Mouse (Mus musculus) intestine, postnatal 0 days (tissue): ENCODE data around the gene Grap. TPM values are rescaled to one million over a fixed set of nuclear protein-coding genes. Genes with fewer than 3 reads are reported as not detected.

Source experiments
- ATAC-seq: fragments of 200-750 bp; cut with Nextera tagmentation; 2 replicates; pipeline ENCODE4 v1.8.0; 2017; ENCODE audit warnings: mild to moderate bottlenecking, moderate TSS enrichment, moderate library complexity
- H3K27ac ChIP-seq: fragments of 300-500 bp; sonication (generic); 2 replicates; pipeline ENCODE4 v1.5.1; 2014; ENCODE audit warnings: mild to moderate bottlenecking, low read depth, low read length, moderate library complexity
- H3K27me3 ChIP-seq: fragments of 300-500 bp; sonication (generic); replicated peaks from 2 replicates; pipeline ENCODE4 v1.6.1; 2014; ENCODE audit warnings: low read length, mixed read lengths; ENCODE audit not compliant: control insufficient read depth, insufficient read depth
- H3K36me3 ChIP-seq: fragments of 300-500 bp; sonication (generic); 2 replicates; pipeline ENCODE4 v1.6.1; 2014; ENCODE audit warnings: mild to moderate bottlenecking, moderate library complexity; ENCODE audit not compliant: control insufficient read depth, insufficient read depth
- H3K4me1 ChIP-seq: fragments of 300-500 bp; sonication (generic); replicated peaks from 2 replicates; pipeline ENCODE4 v1.6.1; 2014; ENCODE audit warnings: antibody characterized with exemption, low read length, mixed read lengths; ENCODE audit not compliant: control insufficient read depth, insufficient read depth
- H3K4me2 ChIP-seq: fragments of 300-500 bp; sonication (generic); replicated peaks from 2 replicates; pipeline ENCODE4 v1.6.1; 2014; ENCODE audit warnings: low read depth, mild to moderate bottlenecking, moderate library complexity
- H3K4me3 ChIP-seq: fragments of 300-500 bp; sonication (generic); 2 replicates; pipeline ENCODE4 v1.5.1; 2014; ENCODE audit warnings: low read depth, low read length
- H3K9ac ChIP-seq: fragments of 300-500 bp; sonication (generic); 2 replicates; pipeline ENCODE4 v1.6.1; 2014; ENCODE audit warnings: mild to moderate bottlenecking, low read depth, low read length
- H3K9me3 ChIP-seq: fragments of 300-500 bp; sonication (generic); 2 replicates; pipeline ENCODE4 v1.6.1; 2016; ENCODE audit warnings: mixed run types; ENCODE audit not compliant: control insufficient read depth
- CTCF ChIP-seq: sonication (generic); IDR thresholded peaks from 2 replicates; pipeline ENCODE4 v1.5.1; 2016; ENCODE audit warnings: low read depth, mild to moderate bottlenecking, control low read depth, antibody characterized with exemption, moderate library complexity
- WGBS: fragments of 180-500 bp; shearing (Covaris S2); extraction: QIAGEN DNeasy Blood & Tissue Kit; methylation state at CpG from one replicate; pipeline ENCODE4 v1.1.7; 2014; 5-methylcytosine and 5-hydroxymethylcytosine counted together
- polyA plus RNA-seq: library from polyadenylated mRNA; unstranded; fragments of >200 nt; fragmentation: Nextera tagmentation; extraction: Ambion mirVana; gene quantifications from 2 replicates; pipeline ENCODE4 v1.2.1, GENCODE M21; 2015

The Grap gene
- polyA plus RNA-seq, 1 experiment from 2014 or later, result 3.9 TPM

DNA sequence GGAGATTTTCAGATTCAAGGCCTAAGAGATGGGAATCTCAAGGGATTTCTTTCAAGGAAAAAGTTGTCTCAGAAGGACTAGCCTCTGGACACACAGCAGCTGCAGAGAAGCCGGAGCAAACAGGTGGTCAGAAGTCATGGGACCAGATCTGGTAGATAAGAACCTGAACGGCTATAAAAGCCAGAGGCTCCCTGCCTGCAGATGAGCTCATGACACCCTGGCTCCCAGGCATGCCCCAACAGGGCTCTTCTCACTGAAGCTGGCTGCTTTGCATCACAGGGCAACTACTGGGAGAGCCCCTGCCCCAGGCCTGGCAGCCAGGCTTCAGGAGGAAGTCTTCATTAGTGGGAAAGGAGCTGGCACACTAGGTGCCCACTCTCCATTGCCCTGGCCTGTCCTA, 22.3 kb downstream of the Grap start:
- Histone ChIP-seq H3K9ac (no peak overlapping the region; the same call in 1 of the 2 replicates), H3K27ac (peak overlapping the region; percentile 70), H3K4me3 (no peak overlapping the region), H3K27me3 (no peaks in the 10 kb centered on the region), H3K4me2 (no peak overlapping the region; the same call in 1 of the 2 replicates), H3K4me1 (peaks cover 27% of the 10 kb centered on the region; the same call in 1 of the 2 replicates), H3K36me3 (no peaks in the 10 kb centered on the region), H3K9me3 (no peaks in the 10 kb centered on the region)
- ATAC-seq, result peak; percentile 48
- TF ChIP-seq CTCF, result no peak
- 22% methylated on average over 2 of the region's 2 CpGs for WGBS

DNA sequence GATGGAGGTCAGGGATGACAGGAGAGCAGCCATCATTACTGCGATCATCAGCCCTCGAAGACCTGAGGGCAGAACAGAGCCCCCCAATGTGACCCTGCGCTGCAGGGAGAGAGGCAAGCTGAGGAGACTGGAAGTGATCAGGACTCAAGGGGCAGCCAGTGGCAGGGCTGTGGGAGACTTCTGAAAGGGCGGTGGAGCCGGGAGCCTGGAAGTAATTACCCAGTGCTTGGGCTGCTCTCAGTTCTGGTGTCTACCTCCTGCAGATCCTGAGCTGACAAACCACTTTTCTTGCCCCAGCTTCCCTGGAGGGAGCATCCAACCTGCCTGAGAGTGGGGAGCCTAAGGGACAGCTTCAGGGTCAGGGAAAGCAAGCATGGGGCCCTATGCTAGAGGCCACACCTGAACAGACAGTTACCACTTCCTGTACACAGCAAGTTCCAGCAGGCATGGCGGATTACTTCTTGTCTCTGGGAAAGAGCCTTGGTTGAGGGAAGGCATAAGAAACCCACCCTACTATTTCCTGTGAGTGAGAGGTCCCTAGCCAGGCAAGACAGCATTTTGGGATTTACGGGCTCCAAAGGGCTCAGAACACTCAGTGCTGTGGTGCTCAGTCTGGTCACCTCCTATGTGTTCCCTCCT, 23.3 kb downstream of the Grap start:
- 79% methylated on average over 7 of the region's 7 CpGs for WGBS
- H3K27ac ChIP-seq, result no peak overlapping the region
- no peak overlapping the region for H3K9ac ChIP-seq
- no peak for ATAC-seq
- no peak overlapping the region for H3K4me3 ChIP-seq
- H3K36me3 ChIP-seq, result no peaks in the 10 kb centered on the region
- H3K4me1 ChIP-seq, result 0 out of 2 replicates have a peak, but pooled peaks cover 24% of the 10 kb centered on the region
- no peaks in the 10 kb centered on the region for H3K27me3 ChIP-seq
- TF ChIP-seq CTCF, result no peak
- no peaks in the 10 kb centered on the region for H3K9me3 ChIP-seq
- no peak overlapping the region for H3K4me2 ChIP-seq

DNA sequence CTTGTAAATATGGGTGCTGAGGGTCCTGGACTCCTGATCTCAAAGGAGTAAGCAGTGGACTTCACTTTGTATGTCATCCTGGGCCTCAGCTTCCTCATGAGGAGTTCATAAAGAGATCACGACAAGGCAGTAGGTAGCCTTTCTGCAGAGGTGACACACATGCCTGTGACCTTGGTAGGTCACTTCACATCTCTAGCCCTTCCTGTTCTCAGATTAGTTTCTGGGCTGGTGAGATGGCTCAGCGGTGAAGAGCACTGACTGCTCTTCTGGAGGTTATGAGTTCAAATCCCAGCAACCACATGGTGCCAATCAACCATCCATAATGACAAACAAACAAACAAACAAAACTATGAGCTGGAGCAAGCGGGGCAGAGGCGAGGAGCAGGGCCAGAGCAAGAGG, 24.6 kb downstream of the Grap start:
- H3K27ac ChIP-seq, result no peak overlapping the region
- H3K4me1 ChIP-seq, result 0 out of 2 replicates have a peak, but pooled peaks cover 19% of the 10 kb centered on the region
- no peak overlapping the region for H3K9ac ChIP-seq
- ATAC-seq, result no peak
- no peak overlapping the region for H3K4me2 ChIP-seq
- TF ChIP-seq CTCF, result no peak
- H3K9me3 ChIP-seq, result no peaks in the 10 kb centered on the region
- H3K4me3 ChIP-seq, result no peak overlapping the region
- no peaks in the 10 kb centered on the region for H3K27me3 ChIP-seq
- WGBS, result 93% methylated on average over 4 of the region's 4 CpGs
- no peaks in the 10 kb centered on the region for H3K36me3 ChIP-seq

DNA sequence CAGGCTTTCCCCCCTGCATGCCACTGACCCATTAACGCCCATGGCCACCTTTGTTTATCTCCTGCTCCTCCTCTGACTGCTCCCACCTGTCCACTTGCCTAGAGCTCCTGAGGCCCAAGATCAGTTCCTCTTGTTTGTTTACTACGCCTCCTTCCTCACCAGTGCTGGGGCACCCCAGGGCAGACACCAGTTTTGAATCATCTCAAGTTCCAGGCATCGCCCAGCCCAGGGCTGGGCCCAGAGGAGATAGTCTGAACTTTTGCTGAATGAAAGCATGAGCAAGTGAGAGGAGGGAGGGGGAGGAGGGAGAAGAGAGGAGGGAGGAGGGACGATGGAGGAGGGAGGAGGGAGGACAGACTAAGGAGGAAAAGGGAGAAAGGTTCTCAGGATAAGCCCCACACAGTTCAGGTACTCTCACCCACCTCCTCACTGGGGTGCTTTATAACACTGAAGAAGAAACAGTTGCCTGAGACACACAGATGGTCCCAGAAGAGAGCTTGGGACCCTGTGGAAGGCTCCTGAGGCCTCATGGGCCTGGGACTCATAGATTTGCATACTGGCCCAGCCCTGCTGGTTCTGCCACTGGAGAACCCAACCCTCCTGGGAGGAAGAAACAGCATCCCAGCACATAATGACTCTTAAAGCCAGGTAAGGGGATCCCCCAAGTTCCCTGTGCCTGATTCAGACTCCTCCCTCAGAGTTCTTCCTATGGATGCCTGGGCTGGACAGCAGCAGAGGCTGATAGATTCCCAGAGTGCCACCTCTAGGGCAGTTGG, 26.2 kb downstream of the Grap start:
- peaks cover 26% of the 10 kb centered on the region; the same call in 1 of the 2 replicates for H3K4me1 ChIP-seq
- no peak overlapping the region for H3K9ac ChIP-seq
- H3K4me3 ChIP-seq, result no peak overlapping the region
- 48% methylated on average over 4 of the region's 4 CpGs for WGBS
- no peak overlapping the region for H3K4me2 ChIP-seq
- ATAC-seq, result no peak
- no peak for TF ChIP-seq CTCF
- no peak overlapping the region for H3K27ac ChIP-seq
- H3K9me3 ChIP-seq, result no peaks in the 10 kb centered on the region
- H3K36me3 ChIP-seq, result no peaks in the 10 kb centered on the region
- H3K27me3 ChIP-seq, result no peaks in the 10 kb centered on the region

DNA sequence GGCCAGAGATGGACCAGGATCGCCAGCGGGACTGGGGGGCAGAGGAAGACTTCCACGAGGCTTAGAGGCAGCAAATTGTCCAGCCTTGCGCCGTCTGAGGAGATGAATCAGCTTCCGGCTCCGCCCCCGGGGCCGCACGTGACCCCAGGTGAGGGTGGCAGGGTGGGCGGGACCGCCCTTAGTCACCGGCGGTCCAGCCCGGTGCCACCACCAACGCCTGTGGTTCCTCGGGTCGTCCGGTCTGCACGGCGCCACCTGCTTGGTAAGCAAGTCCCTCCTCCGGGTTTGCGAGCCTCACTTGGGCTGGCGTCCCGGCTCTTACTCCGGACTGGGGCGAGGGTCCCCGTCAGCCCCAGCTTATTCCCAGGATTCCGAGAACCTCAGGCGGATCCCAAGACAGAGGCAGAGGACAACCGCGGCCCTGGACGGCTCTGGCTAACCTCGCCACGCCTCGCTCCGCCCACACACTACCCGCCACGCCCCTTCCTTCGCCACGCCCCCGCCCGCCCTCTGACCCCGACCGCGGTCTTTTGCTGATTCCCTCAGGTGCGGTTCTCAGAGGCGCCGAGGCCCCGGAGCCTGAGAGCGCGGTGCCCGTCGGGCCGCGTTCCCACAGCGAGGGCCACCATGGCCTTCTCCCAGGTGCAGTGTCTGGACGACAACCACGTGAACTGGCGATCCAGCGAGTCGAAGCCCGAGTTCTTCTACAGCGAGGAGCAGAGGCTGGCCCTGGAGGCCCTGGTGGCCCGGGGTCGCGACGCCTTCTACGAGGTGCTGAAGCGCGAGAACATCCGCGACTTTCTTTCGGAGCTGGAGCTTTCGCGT, 31.1 kb downstream of the Grap start, which contains the start of gene Fam83g:
Gene Fam83g, plus strand, starts transcription at position 185 of the 825 bp plus-strand sequence.
- Histone ChIP-seq H3K36me3 (peaks cover 4% of the 10 kb centered on the region; the same call in 1 of the 2 replicates), H3K4me1 (peaks cover 8% of the 10 kb centered on the region; the same call in 1 of the 2 replicates), H3K27me3 (no peaks in the 10 kb centered on the region), H3K27ac (peak within 1 kb of the TSS; percentile 95), H3K9me3 (no peaks in the 10 kb centered on the region), H3K4me2 (peak within 1 kb of the TSS; percentile 81), H3K9ac (peak within 1 kb of the TSS; percentile 69), H3K4me3 (peak within 1 kb of the TSS; percentile 52)
- 1% methylated on average over 75 of the region's 76 CpGs for WGBS
- ATAC-seq, result peak; percentile 84
- no peak for TF ChIP-seq CTCF
